Mouse (Mus musculus) erythroblast, embryonic 14.5 days (primary cell): ENCODE measurements around the gene Fbxl2. TPM values are rescaled to one million over a fixed set of nuclear protein-coding genes. Genes with fewer than 3 reads are reported as not detected.
A peak's percentile ranks its signal among the peaks of the same experiment; 100 is the strongest.

Experiments used
- H3K27me3 ChIP-seq: 2 replicates; pipeline ENCODE4 v1.6.1; 2012; ENCODE audit warnings: inconsistent platforms; ENCODE audit not compliant: control insufficient read depth
- H3K36me3 ChIP-seq: 2 replicates; pipeline ENCODE4 v1.6.1; 2012; ENCODE audit warnings: mild to moderate bottlenecking, inconsistent platforms; ENCODE audit not compliant: control insufficient read depth
- H3K4me1 ChIP-seq: 2 replicates; pipeline ENCODE4 v1.6.1; 2012; ENCODE audit warnings: inconsistent platforms; ENCODE audit not compliant: control insufficient read depth
- H3K4me3 ChIP-seq: replicated peaks from 2 replicates; pipeline ENCODE3; 2012; ENCODE audit warnings: moderate library complexity, mild to moderate bottlenecking, inconsistent platforms
- H3K9me3 ChIP-seq: 2 replicates; pipeline ENCODE4 v1.6.1; 2012; ENCODE audit warnings: low read length, inconsistent platforms, mixed read lengths; ENCODE audit not compliant: control insufficient read depth
- GATA1 ChIP-seq: IDR thresholded peaks from 2 replicates; pipeline ENCODE4 v1.6.1; 2012; ENCODE audit warnings: low read length, inconsistent platforms, mixed read lengths
- TAL1 ChIP-seq: IDR thresholded peaks from 3 replicates; pipeline ENCODE4 v1.6.1; 2012; ENCODE audit warnings: low read length, inconsistent platforms, mixed read lengths
- polyA plus RNA-seq: library from polyadenylated mRNA; stranded (reverse); fragments of >175 nt; gene quantifications from 2 replicates; pipeline ENCODE4 v1.2.3, GENCODE M21; 2012

Gene Fbxl2
- polyA plus RNA-seq, 1 experiment: not detected

DNA sequence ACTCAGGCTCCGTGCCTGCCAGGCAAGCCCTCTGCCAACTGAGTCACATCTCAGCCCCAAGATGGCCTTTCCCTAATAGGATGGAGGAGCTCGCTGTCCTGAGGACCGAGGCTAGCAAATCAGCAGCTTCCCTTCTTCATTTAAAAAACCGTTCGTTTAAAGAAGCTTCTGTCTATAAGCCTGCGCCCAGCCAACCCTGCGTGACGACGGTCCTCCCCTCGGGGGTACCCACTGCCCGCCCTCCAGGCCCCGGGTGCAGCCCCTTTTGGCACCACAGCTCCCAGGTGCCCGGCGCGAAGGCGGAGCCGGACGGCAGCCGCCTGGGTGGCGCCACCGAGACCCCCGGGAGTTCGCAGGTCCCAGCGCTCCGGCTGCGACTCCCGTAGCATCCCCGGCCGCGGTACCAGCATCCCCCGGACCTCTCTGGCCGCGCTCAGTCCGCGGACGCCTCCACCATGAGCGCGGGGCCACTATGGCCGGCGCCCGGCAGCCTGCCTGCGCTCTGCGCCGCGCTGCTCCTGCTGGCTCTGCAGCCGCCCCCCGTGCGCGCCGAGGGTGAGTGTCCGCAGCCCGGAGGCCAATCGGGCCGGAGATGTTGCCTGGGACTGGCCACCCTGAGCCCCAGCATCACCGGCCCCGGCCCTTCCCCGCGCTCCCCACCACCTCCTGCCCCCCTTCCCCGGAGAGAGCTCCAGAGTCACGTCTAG is 11.3 kb upstream of the Fbxl2 start, which contains the start of gene Susd5:
TSS of gene Susd5 (plus strand) at position 51 of the 707 bp plus-strand sequence.
- no peaks in the 10 kb centered on the region; the same call in 1 of the 2 replicates for H3K9me3 ChIP-seq
- no peaks in the 10 kb centered on the region for H3K36me3 ChIP-seq
- H3K4me1 ChIP-seq: no peaks in the 10 kb centered on the region
- TF ChIP-seq GATA1 (no peak), TAL1 (no peak)
- H3K4me3 ChIP-seq: no peak within 1 kb of the TSS
- peaks cover 40% of the 10 kb centered on the region for H3K27me3 ChIP-seq

DNA sequence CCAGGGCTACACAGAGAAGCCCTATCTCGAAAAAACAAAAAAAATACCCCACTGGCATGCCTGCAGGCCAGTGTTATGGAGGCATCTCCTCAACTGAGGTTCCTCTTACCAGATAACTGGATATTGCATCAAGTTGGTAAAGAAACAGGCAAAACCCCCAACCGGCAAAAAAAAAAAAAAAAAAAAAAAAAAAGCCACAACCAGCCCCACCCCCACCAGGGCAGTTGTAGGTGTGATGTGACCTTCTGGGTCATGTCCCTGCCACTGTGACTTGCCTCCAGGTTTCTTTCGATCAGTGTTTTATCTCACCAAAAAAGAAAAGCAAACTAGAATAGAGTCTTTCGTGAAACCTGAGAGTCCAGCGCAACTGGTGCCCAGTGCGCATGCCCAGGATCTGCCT is 6.9 kb upstream of the Fbxl2 start:
- Histone ChIP-seq H3K9me3 (peaks cover 5% of the 10 kb centered on the region; the same call in 1 of the 2 replicates), H3K36me3 (no peaks in the 10 kb centered on the region), H3K4me3 (no peak overlapping the region), H3K27me3 (peaks cover 28% of the 10 kb centered on the region), H3K4me1 (peaks cover 3% of the 10 kb centered on the region; the same call in 1 of the 2 replicates)
- no peak for TF ChIP-seq TAL1
- TF ChIP-seq GATA1: no peak

DNA sequence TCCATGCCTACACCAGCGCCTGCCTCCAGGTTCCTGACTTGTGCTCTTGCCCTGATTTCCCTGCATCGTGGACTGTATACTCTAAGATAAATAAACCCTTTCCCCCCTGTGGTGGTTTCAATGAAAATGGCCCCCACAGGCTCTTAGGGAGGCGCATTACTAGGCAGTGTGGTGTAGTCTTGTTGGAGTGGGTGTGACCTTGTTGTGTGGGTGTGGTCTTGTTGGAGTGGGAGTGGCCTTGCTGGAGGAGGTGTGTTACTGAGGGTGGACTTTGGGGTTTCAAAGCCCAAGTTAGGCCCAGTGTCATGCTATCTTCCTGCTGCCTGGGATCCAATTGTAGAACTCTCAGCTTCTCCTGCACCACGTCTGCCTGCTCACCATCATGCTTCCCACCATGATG is 6.0 kb upstream of the Fbxl2 start:
- H3K36me3 ChIP-seq: no peaks in the 10 kb centered on the region
- peaks cover 5% of the 10 kb centered on the region; the same call in 1 of the 2 replicates for H3K9me3 ChIP-seq
- peaks cover 3% of the 10 kb centered on the region; the same call in 1 of the 2 replicates for H3K4me1 ChIP-seq
- peaks cover 20% of the 10 kb centered on the region for H3K27me3 ChIP-seq
- TF ChIP-seq TAL1 (no peak), GATA1 (no peak)
- H3K4me3 ChIP-seq: no peak overlapping the region

DNA sequence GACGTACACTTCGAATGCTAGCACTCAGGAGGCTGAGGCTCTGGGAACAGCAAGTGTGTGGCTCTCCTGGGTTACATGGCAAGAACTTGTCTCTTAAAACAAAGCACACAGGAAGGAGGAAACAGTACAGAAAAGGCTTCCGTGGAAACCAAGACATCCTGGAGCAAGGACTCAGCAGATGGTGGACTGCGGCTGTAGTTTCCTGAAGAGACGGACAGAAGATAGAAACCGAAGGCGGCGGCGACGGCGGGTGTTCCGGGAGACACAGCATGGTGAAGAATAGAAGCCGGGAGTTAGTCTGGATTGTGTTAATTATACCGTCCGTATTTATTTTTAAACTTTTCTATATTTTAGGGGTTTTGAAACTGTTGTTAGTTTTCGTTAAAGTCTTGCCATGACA is 4.8 kb upstream of the Fbxl2 start:
- Histone ChIP-seq H3K4me1 (peaks cover 3% of the 10 kb centered on the region; the same call in 1 of the 2 replicates), H3K36me3 (no peaks in the 10 kb centered on the region), H3K4me3 (peak overlapping the region; percentile 20), H3K9me3 (peaks cover 5% of the 10 kb centered on the region; the same call in 1 of the 2 replicates), H3K27me3 (peaks cover 8% of the 10 kb centered on the region)
- TF ChIP-seq TAL1 (no peak), GATA1 (no peak)

DNA sequence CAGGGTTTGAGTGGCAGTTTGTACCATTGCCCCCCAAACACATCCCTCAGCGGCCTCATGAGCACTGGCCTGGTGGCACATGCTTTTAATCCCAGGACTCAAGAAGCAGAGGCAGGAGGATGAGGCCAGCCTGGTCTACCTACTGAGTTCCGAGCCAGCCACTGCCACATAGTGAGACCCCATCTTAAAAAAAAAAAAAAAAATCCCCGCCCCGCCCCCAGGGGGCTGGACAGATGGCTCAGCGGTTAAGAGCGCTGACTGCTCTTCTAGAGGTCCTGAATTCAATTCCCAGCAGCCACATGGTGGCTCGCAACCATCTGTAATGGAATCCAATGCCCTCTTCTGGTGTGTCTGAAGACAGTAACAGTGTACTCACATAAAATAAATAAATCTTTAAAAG is 4.1 kb upstream of the Fbxl2 start:
- H3K4me3 ChIP-seq: no peak overlapping the region
- H3K9me3 ChIP-seq: peaks cover 5% of the 10 kb centered on the region; the same call in 1 of the 2 replicates
- H3K4me1 ChIP-seq: peaks cover 3% of the 10 kb centered on the region; the same call in 1 of the 2 replicates
- H3K27me3 ChIP-seq: peaks cover under 1% of the 10 kb centered on the region
- TF ChIP-seq GATA1 (no peak), TAL1 (no peak)
- no peaks in the 10 kb centered on the region for H3K36me3 ChIP-seq

DNA sequence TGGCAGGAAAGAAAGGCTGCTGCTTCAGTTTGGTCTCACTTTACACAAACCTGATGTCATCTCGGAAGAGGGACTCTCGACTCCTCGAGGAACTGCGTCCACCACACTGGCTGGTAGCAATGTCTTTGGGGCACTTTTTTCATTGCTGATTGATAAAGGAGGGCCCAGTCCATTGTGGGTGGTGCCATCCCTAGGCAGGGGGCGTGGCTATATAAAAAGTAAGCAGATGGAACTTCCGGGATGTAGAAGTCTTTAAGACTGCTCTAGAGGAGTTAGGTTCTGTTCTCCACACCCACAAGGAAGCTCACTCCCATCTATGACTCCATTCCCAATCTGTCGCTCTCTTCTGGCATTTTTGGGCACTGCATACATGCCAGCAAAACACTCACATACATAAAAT is 685 bp upstream of the Fbxl2 start:
- Histone ChIP-seq H3K4me3 (no peak overlapping the region), H3K4me1 (no peaks in the 10 kb centered on the region), H3K27me3 (no peaks in the 10 kb centered on the region), H3K36me3 (no peaks in the 10 kb centered on the region), H3K9me3 (peaks cover 5% of the 10 kb centered on the region; the same call in 1 of the 2 replicates)
- TF ChIP-seq GATA1 (no peak), TAL1 (no peak)

DNA sequence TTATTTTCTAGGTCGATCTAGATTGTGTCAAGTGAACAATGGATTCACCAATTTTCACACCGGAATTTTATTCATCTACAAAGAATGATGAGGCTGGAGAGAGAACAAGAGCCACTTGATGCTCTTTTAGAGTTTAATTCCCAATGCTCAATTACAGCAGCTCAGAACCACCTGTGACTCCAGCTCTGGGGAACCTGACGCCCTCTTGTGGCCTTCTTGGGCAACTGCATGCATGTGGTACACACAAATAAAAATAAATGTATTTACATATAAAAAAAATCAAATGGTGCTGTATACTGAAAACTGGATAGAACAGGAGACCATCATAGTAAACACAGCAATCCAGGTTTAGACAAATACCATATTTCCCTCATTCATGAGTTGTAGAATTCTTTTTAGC is 1.5 kb downstream of the Fbxl2 start:
- TF ChIP-seq TAL1: no peak
- TF ChIP-seq GATA1: no peak
- Histone ChIP-seq H3K4me3 (no peak overlapping the region), H3K4me1 (no peaks in the 10 kb centered on the region), H3K9me3 (peaks cover 1% of the 10 kb centered on the region; the same call in 1 of the 2 replicates), H3K27me3 (no peaks in the 10 kb centered on the region), H3K36me3 (no peaks in the 10 kb centered on the region)

- Histone ChIP-seq H3K4me1 (no peaks in the 10 kb centered on the region), H3K9me3 (no peaks in the 10 kb centered on the region), H3K27me3 (no peaks in the 10 kb centered on the region), H3K4me3 (no peak overlapping the region), H3K36me3 (no peaks in the 10 kb centered on the region)
- TF ChIP-seq GATA1 (no peak), TAL1 (no peak)
These were observed 3.5 kb downstream of the Fbxl2 start for GRCm38 (mm10) chr9:114042490-114042889.

- no peaks in the 10 kb centered on the region for H3K36me3 ChIP-seq
- no peaks in the 10 kb centered on the region for H3K9me3 ChIP-seq
- H3K27me3 ChIP-seq: no peaks in the 10 kb centered on the region
- no peaks in the 10 kb centered on the region for H3K4me1 ChIP-seq
- TF ChIP-seq TAL1 (no peak), GATA1 (no peak)
- no peak overlapping the region for H3K4me3 ChIP-seq
These were observed 5.0 kb downstream of the Fbxl2 start for GRCm38 (mm10) chr9:114040945-114041344.
